Mouse (Mus musculus) liver, adult 2 months (tissue): ENCODE measurements around the gene Csad.

ENCODE experiments used
- CTCF ChIP-seq: fragments of 200-500 bp; IDR thresholded peaks from 2 replicates; pipeline ENCODE4 v1.5.1; 2011; ENCODE audit warnings: low read depth, low read length, control low read depth
- POLR2A ChIP-seq: fragments of 200-500 bp; IDR thresholded peaks from 2 replicates; pipeline ENCODE4 v1.6.1; 2011; ENCODE audit warnings: low read length, control low read depth; ENCODE audit not compliant: insufficient read depth; ENCODE audit errors: extremely low read depth

DNA sequence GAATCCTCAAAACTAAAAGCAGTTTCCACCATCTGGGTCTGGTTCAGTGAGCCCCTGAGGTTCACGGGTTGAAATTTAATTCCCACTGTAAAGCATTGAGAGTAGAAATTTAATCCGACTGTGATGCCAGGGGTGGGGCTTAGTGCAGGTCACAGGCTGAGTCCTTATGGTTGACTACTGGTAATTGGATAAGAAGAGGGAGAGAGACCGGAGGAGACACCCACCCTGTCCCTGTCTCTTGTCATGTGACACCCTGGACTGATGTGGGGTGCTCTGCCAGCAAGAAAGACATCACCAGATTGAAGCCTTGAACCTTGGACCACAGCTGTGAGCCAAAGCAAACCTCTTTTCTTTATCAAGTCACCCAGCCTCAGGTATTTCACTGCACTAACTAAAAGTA is 21.4 kb downstream of the Csad start:
- TF ChIP-seq POLR2A (no peak), CTCF (no peak)
